Mouse (Mus musculus) hematopoietic stem cell, adult 5-6 weeks (primary cell): ENCODE data around the gene Nfkbib. TPM values are rescaled to one million over a fixed set of nuclear protein-coding genes. Genes with fewer than 3 reads are reported as not detected.

Experiments
- ATAC-seq, 2 experiments: fragments of 125-278 bp in 1 of 2; replicated peaks in 1 of 2; 2 replicates each; pipeline ENCODE4 v1.8.0; 2016 to 2017; ENCODE audit warnings: inconsistent platforms in 2 of 2, mild to moderate bottlenecking in 2 of 2, moderate number of reproducible peaks in 2 of 2, low read depth in 1 of 2, moderate TSS enrichment in 1 of 2; ENCODE audit not compliant: low FRiP score in 2 of 2, poor library complexity in 2 of 2, severe bottlenecking in 2 of 2, insufficient read depth in 1 of 2, low TSS enrichment in 1 of 2
- total RNA-seq: library from RNA; stranded (forward); fragments of 172-1452, 232-1000 nt; gene quantifications from 2 replicates; pipeline ENCODE4 v1.2.3, GENCODE M21; 2017

The Nfkbib gene
- total RNA-seq, 1 experiment from 2014 or later, result 12.4 TPM

DNA sequence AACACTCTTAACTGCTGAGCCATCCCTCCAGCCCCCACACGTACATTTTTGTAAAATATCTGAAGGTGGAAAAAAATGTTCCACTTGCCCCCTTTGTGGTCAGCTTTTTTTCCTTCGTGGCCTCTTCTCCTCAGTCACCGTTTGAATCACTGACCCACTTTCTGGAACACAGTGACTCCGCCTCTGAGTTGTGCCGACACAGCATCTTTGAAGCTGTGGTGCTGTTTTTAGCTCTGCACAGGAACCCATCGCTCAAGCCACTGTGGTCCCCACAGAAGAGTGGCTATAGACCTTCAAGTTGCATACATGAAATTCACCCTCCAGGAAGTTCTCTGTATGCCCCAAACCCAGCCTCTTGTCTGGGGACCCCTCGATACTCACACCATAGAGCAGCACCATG lies 13.5 kb upstream of the Nfkbib start:
- ATAC-seq, result peak in 1 of 2 experiments; percentile 22; a peak in 1 of 4 replicates

GRCm38 (mm10) chr7:28780067-28780658 lies 12.9 kb upstream of the Nfkbib start:
- peak; percentile 54 to 63; a peak in 3 of 4 replicates for ATAC-seq

GRCm38 (mm10) chr7:28778825-28779224 lies 11.5 kb upstream of the Nfkbib start:
- ATAC-seq, result no peak

DNA sequence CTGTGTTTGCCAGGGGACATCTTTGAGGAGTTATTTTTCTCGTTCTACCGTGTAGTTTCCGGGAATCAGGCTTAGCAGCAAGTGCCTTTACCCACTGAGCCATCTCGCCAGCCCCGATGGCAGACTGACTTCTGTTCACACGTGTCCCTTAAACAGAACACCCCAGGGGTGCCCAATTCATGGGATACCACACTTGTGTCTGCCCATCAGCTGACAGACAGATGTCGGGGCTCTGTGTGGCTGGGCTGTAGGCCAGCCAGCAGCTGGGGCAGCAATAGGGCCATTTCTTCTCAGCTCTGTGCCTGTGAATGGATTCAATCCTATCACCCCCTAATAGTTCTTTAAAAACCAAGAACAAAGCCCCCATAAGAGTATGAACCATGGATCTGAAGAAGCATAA lies 7.8 kb upstream of the Nfkbib start:
- ATAC-seq, result no peak

- no peak for ATAC-seq
These were observed 6.9 kb upstream of the Nfkbib start for GRCm38 (mm10) chr7:28774164-28774563.

DNA sequence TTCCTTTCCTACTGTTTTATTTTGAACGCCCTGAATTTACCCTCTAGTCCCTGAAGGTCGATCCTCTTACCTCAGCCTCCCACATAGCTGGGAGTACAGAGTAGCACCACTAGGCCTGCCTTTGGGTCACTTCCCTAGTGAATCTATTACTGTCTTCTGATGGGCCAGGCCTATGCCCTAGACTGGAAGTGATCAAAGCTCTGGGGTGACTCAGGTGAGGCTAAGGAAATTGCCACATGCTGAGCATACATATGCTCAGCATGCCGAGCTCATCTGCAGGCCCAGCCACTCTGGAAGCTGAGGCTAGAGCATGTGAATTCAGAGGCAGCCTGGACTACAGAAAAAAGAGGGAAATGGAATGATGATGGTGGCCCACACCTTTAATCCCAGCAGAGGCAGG lies 5.9 kb upstream of the Nfkbib start:
- ATAC-seq, result no peak; a peak in 1 of 4 replicates

DNA sequence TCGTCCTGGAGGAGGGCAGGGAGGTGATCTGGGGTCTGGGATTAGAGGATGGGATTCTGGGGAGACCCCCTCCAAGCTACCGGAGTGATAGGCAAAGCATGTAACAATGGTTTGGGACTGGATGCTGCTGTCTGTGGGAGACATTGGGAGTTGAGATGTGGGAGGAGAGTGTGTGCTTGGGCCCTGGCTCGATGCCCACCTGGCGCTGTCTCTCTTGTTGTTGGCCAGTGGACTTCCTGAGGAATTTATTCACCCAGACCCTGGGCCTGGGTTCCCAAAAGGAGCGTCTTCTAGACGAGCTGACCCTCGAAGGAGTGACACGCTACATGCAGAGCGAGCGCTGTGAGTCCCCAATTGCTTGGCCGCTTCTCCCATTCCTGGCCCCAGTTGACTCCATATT lies 4.6 kb upstream of the Nfkbib start:
- ATAC-seq, result no peak

DNA sequence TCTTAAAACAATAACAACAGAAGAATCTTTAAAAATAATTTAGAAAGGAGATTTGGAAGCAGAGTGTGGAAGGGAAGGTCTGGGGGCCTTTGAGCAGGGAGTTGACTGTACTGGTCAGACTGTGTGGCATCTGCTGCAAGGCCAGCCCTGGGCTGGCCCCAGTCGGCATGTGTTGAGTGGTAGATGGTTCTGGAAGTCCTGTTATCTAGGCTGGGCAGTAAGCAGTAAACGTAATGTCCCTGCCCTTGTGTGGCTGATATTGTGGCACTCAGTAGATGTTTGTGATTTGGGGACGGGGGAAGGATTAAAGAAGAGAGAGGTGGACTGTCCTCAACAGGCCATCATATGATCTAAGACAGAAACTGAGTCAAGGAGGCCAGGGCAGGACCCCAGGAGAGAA lies 3.0 kb upstream of the Nfkbib start:
- ATAC-seq, result no peak

DNA sequence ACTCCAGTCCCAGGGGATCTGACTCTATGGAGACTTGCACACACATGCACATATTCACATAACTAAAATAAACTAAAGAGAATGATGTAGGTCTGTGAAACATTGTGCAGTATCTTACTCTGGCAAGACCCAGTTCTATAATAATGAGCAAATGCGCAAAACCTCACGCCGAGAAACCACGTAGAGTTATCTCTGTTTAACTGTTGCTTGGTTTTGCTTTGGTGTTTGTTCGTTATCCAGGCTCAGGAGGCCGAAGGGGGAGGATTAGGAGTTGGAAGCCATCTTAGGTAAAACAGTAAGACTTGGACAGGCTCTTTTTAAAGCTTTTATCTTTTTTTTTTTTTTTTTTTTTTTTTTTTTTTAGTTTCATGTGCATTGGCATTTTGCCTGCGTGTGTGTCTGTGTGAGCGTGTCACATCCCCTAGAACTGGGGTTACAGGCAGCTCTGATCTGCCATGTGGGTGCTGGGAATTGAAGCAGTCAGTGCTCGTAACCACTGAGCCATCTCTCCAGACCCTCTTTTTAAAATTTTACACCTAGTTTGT lies 2.2 kb upstream of the Nfkbib start:
- ATAC-seq, result no peak

DNA sequence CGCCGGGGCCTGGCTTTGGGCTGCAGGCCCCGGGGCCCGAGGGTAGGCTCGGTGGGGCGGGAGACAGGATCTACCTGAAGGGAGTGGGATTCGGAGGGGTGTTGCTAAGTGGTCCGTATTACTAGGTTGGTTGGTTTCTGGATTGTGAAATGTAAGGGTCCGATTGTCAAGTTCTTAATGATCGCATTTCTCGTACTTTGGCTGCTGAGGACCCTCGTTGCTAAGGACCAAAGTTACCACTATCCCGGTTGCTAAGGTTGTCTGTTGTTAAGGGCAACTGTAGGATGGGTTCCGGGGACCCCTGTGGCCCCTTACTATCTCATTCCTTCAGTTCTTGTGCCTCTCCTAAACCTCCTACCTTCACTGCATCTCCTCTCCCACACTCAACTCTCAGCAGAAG lies 402 bp downstream of the Nfkbib start:
- no peak for ATAC-seq

DNA sequence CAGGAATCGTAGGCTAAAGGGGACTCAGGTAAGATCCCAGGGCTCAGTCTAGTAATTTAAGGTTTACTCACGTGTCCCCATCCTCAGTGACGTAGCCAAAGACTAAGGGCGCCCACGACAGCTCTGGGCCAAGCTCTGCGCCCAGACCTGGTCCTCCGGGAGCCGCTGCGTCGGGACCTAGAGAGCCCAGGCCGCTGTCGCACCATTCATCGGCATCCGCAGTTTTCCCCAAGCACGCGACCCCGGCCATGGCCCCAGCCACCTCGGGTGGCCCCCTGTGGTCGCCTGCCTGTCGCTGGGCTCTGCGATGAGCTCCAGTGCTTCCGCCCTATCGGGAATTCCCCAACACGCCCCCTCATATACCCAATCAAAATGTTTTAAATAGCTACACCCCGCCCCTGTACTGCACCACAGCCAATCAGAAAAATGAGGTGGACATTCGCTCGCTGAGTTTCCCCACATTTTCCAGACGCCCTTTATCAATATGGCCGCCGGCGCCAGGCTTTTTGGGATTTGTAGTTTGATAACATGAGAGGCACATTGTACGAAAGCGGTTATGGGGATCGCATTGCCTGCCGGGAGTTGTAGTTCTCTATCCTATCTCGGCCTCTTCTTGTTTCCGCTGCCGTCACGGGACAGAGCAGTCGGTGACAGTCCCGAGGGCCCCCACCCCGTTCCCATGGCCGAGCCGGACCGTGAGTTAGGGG lies 986 bp downstream of the Nfkbib start, which contains the start of gene Sirt2:
Sirt2 (plus strand) TSS at position 563 of the 707 bp plus-strand sequence.
- peak; percentile 94 to 96 for ATAC-seq

- ATAC-seq, result no peak
These were observed 2.1 kb downstream of the Nfkbib start for GRCm38 (mm10) chr7:28765211-28765610.

- no peak for ATAC-seq
These were observed 5.4 kb downstream of the Nfkbib start for GRCm38 (mm10) chr7:28761907-28762306.

DNA sequence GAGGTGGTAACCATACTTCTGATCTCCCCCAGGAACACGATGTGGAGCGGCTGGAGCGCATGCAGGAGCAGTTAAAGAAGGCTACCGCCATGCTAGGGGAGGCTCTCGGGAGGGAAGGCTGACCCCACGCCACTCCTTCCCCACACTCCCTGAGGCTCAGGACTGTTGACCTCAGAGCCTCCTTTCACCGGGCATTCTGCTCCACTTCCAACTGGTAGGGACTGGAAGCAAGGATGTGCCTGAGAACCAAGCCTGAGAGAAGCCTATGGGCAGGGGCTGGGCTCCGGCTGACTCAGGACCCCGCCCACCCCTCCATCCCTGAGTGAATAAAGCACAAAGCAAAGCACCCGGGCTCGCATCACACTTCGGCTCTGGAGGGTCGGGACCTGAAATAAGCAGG lies 8.7 kb downstream of the Nfkbib start:
- no peak for ATAC-seq

- ATAC-seq, result no peak
These were observed 11.2 kb downstream of the Nfkbib start, which contains the start of gene Ccer2 for GRCm38 (mm10) chr7:28756079-28756478. Gene Ccer2 (plus strand): TSS chr7:28756174.

- ATAC-seq, result no peak
These were observed 17.4 kb downstream of the Nfkbib start for GRCm38 (mm10) chr7:28749935-28750334.

- peak; percentile 97 to 98 for ATAC-seq
These were observed 25.4 kb downstream of the Nfkbib start, which contains the start of the genes Mrps12 and Sars2 for GRCm38 (mm10) chr7:28741709-28742438. Gene Mrps12 (minus strand): TSS chr7:28741820. Gene Sars2 (plus strand): TSS chr7:28741992.

- ATAC-seq, result peak in 1 of 2 experiments; percentile 6; a peak in 1 of 4 replicates
These were observed 26.0 kb downstream of the Nfkbib start for GRCm38 (mm10) chr7:28741368-28741708.
